Mouse (Mus musculus) midbrain, embryonic 14.5 days (tissue): ENCODE measurements around the gene Rhoc. TPM values are rescaled to one million over a fixed set of nuclear protein-coding genes. Genes with fewer than 3 reads are reported as not detected.
A peak's percentile ranks its signal among the peaks of the same experiment; 100 is the strongest.

ENCODE experiments used
- ATAC-seq: fragments of 200-750 bp; cut with Nextera tagmentation; 2 replicates; pipeline ENCODE4 v1.8.0; 2017; ENCODE audit warnings: moderate number of reproducible peaks, moderate library complexity; ENCODE audit not compliant: low FRiP score, low TSS enrichment
- DNase-seq: peaks from one replicate; pipeline ENCODE4 v3.0.0-alpha.2; 2015
- H3K27ac ChIP-seq: fragments of 300-500 bp; sonication (generic); replicated peaks from 2 replicates; pipeline ENCODE4 v1.5.1; 2014; ENCODE audit warnings: mild to moderate bottlenecking, low read depth, low read length, moderate library complexity
- H3K27me3 ChIP-seq: fragments of 300-500 bp; sonication (generic); 2 replicates; pipeline ENCODE4 v1.6.1; 2014; ENCODE audit warnings: low read length, control low read depth, mixed read lengths; ENCODE audit not compliant: control insufficient read depth, insufficient read depth
- H3K36me3 ChIP-seq: fragments of 300-500 bp; sonication (generic); 2 replicates; pipeline ENCODE4 v1.6.1; 2014; ENCODE audit warnings: low read length, control low read depth; ENCODE audit not compliant: control insufficient read depth, insufficient read depth
- H3K4me1 ChIP-seq: fragments of 300-500 bp; sonication (generic); 2 replicates; pipeline ENCODE4 v1.6.1; 2014; ENCODE audit warnings: mild to moderate bottlenecking, antibody characterized with exemption, low read length, control low read depth; ENCODE audit not compliant: control insufficient read depth, insufficient read depth
- H3K4me2 ChIP-seq: fragments of 300-500 bp; sonication (generic); 2 replicates; pipeline ENCODE4 v1.6.1; 2014; ENCODE audit warnings: mild to moderate bottlenecking, low read length, moderate library complexity
- H3K4me3 ChIP-seq: fragments of 300-500 bp; sonication (generic); replicated peaks from 2 replicates; pipeline ENCODE4 v1.5.1; 2014; ENCODE audit warnings: low read depth, low read length
- H3K9ac ChIP-seq: fragments of 300-500 bp; sonication (generic); replicated peaks from 2 replicates; pipeline ENCODE4 v1.6.1; 2014; ENCODE audit warnings: mild to moderate bottlenecking, low read length, moderate library complexity
- H3K9me3 ChIP-seq: fragments of 300-500 bp; sonication (generic); 2 replicates; pipeline ENCODE4 v1.6.1; 2016; ENCODE audit warnings: low read length, control low read depth, mixed read lengths; ENCODE audit not compliant: control insufficient read depth
- WGBS: fragments of 180-500 bp; shearing (Covaris S2); extraction: QIAGEN DNeasy Blood & Tissue Kit; methylation state at CpG from one replicate; pipeline ENCODE4 v1.1.7; 2014; 5-methylcytosine and 5-hydroxymethylcytosine counted together
- polyA plus RNA-seq: library from polyadenylated mRNA; unstranded; fragments of >200 nt; fragmentation: Nextera tagmentation; extraction: Ambion mirVana; gene quantifications from 2 replicates; pipeline ENCODE4 v1.2.1, GENCODE M21; 2014

The Rhoc gene
- polyA plus RNA-seq, 1 experiment from 2014 or later = 40.2 TPM

GRCm38 (mm10) chr3:104790401-104790937, 2.3 kb downstream of the Rhoc start:
- Histone ChIP-seq H3K27ac (no peak overlapping the region), H3K4me2 (peak overlapping the region; percentile 96), H3K36me3 (peaks cover 3% of the 10 kb centered on the region; the same call in 1 of the 2 replicates), H3K9me3 (no peaks in the 10 kb centered on the region), H3K4me1 (peaks cover 11% of the 10 kb centered on the region), H3K9ac (no peak overlapping the region), H3K4me3 (no peak overlapping the region), H3K27me3 (0 out of 2 replicates have a peak, but pooled peaks cover 5% of the 10 kb centered on the region)
- ATAC-seq (no peak), DNase-seq (peak; percentile 8)
- WGBS = 36% methylated on average over 6 of the region's 6 CpGs

- WGBS = 26% methylated on average over 4 of the region's 4 CpGs
Measured at GRCm38 (mm10) chr3:104791017-104791416, 2.8 kb downstream of the Rhoc start.

GRCm38 (mm10) chr3:104791671-104792070, 3.5 kb downstream of the Rhoc start:
- no peak overlapping the region for H3K9ac ChIP-seq
- WGBS = 92% methylated on average over 8 of the region's 8 CpGs
- ATAC-seq (no peak), DNase-seq (no peak)
- H3K36me3 ChIP-seq = peaks cover 4% of the 10 kb centered on the region; the same call in 1 of the 2 replicates
- H3K4me3 ChIP-seq = no peak overlapping the region
- H3K4me1 ChIP-seq = peaks cover 11% of the 10 kb centered on the region
- 0 out of 2 replicates have a peak, but pooled peaks cover 5% of the 10 kb centered on the region for H3K27me3 ChIP-seq
- no peak overlapping the region for H3K4me2 ChIP-seq
- no peak overlapping the region for H3K27ac ChIP-seq
- no peaks in the 10 kb centered on the region for H3K9me3 ChIP-seq

More at GRCm38 (mm10) chr3:104791017-104791416, 2.8 kb downstream of the Rhoc start:
- Histone ChIP-seq H3K4me3 (no peak overlapping the region), H3K9ac (no peak overlapping the region), H3K4me1 (peaks cover 11% of the 10 kb centered on the region), H3K27ac (no peak overlapping the region), H3K27me3 (0 out of 2 replicates have a peak, but pooled peaks cover 5% of the 10 kb centered on the region), H3K9me3 (no peaks in the 10 kb centered on the region), H3K36me3 (peaks cover 3% of the 10 kb centered on the region; the same call in 1 of the 2 replicates), H3K4me2 (peak overlapping the region; percentile 96)
- ATAC-seq (no peak), DNase-seq (no peak)

- no peak overlapping the region for H3K4me2 ChIP-seq
- H3K9ac ChIP-seq = no peak overlapping the region
- H3K36me3 ChIP-seq = peaks cover 6% of the 10 kb centered on the region; the same call in 1 of the 2 replicates
- no peak for ATAC-seq
- WGBS = 79% methylated on average over 15 of the region's 15 CpGs
- no peak overlapping the region for H3K27ac ChIP-seq
- DNase-seq = no peak
- H3K4me3 ChIP-seq = no peak overlapping the region
- H3K9me3 ChIP-seq = no peaks in the 10 kb centered on the region
- H3K4me1 ChIP-seq = peaks cover 11% of the 10 kb centered on the region
- H3K27me3 ChIP-seq = 0 out of 2 replicates have a peak, but pooled peaks cover 5% of the 10 kb centered on the region
Measured at GRCm38 (mm10) chr3:104792360-104793270, 4.4 kb downstream of the Rhoc start.

- Histone ChIP-seq H3K9me3 (no peaks in the 10 kb centered on the region), H3K4me2 (no peak overlapping the region), H3K27me3 (no peaks in the 10 kb centered on the region), H3K4me1 (peaks cover 5% of the 10 kb centered on the region; the same call in 1 of the 2 replicates), H3K4me3 (no peak overlapping the region), H3K9ac (no peak overlapping the region), H3K27ac (0 out of 2 replicates have a peak overlapping the region, but pooled peaks have one; percentile 41), H3K36me3 (peaks cover 6% of the 10 kb centered on the region; the same call in 1 of the 2 replicates)
- 60% methylated on average over 20 of the region's 20 CpGs for WGBS
- DNase-seq = peak; percentile 84
- ATAC-seq = peak; percentile 84
Measured at GRCm38 (mm10) chr3:104793871-104794828, 6.0 kb downstream of the Rhoc start.

GRCm38 (mm10) chr3:104794953-104795470, 6.8 kb downstream of the Rhoc start:
- H3K9ac ChIP-seq = no peak overlapping the region
- no peak overlapping the region for H3K4me3 ChIP-seq
- H3K4me1 ChIP-seq = peaks cover 5% of the 10 kb centered on the region; the same call in 1 of the 2 replicates
- H3K27me3 ChIP-seq = no peaks in the 10 kb centered on the region
- DNase-seq = no peak
- peaks cover 6% of the 10 kb centered on the region; the same call in 1 of the 2 replicates for H3K36me3 ChIP-seq
- no peak overlapping the region for H3K27ac ChIP-seq
- no peak overlapping the region for H3K4me2 ChIP-seq
- ATAC-seq = no peak
- no peaks in the 10 kb centered on the region for H3K9me3 ChIP-seq
- 82% methylated on average over 12 of the region's 12 CpGs for WGBS

- Histone ChIP-seq H3K9me3 (no peaks in the 10 kb centered on the region), H3K27me3 (no peaks in the 10 kb centered on the region), H3K4me2 (no peak overlapping the region), H3K4me3 (no peak overlapping the region), H3K27ac (no peak overlapping the region), H3K9ac (no peak overlapping the region), H3K4me1 (peaks cover 3% of the 10 kb centered on the region; the same call in 1 of the 2 replicates), H3K36me3 (peaks cover 6% of the 10 kb centered on the region; the same call in 1 of the 2 replicates)
- 79% methylated on average over 15 of the region's 15 CpGs for WGBS
- DNase-seq (no peak), ATAC-seq (no peak)
Measured at GRCm38 (mm10) chr3:104795661-104796340, 7.6 kb downstream of the Rhoc start.
